Mouse (Mus musculus) E14TG2a.4 (cell line): ENCODE data around the gene Zfp454.
A peak's percentile ranks its signal among the peaks of the same experiment; 100 is the strongest.

ENCODE experiments used
- H3K27me3 ChIP-seq: 2 replicates; pipeline ENCODE4 v1.6.1; 2014; ENCODE audit warnings: low read length, control low read depth; ENCODE audit not compliant: insufficient read depth
- H3K36me3 ChIP-seq: 2 replicates; pipeline ENCODE4 v1.6.1; 2014; ENCODE audit warnings: low read length, control low read depth; ENCODE audit not compliant: insufficient read depth
- H3K4me1 ChIP-seq: replicated peaks from 2 replicates; pipeline ENCODE4 v1.6.1; 2014; ENCODE audit warnings: low read depth, low read length, control low read depth
- H3K4me3 ChIP-seq: replicated peaks from 2 replicates; pipeline ENCODE4 v1.5.1; 2014; ENCODE audit warnings: mild to moderate bottlenecking, low read length
- H3K9me3 ChIP-seq: 2 replicates; pipeline ENCODE4 v1.6.1; 2014; ENCODE audit warnings: low read length, control low read depth
- CTCF ChIP-seq: conservative IDR thresholded peaks from 2 replicates; pipeline ENCODE4 v1.5.1; 2014; ENCODE audit warnings: low read length
- NANOG ChIP-seq: IDR thresholded peaks from 2 replicates; pipeline ENCODE4 v1.6.1; 2014; ENCODE audit warnings: borderline replicate concordance, low read length, mixed read lengths
- POU5F1 ChIP-seq: IDR thresholded peaks from 2 replicates; pipeline ENCODE4 v1.6.1; 2014; ENCODE audit warnings: low read length, borderline replicate concordance

Gene Zfp454

DNA sequence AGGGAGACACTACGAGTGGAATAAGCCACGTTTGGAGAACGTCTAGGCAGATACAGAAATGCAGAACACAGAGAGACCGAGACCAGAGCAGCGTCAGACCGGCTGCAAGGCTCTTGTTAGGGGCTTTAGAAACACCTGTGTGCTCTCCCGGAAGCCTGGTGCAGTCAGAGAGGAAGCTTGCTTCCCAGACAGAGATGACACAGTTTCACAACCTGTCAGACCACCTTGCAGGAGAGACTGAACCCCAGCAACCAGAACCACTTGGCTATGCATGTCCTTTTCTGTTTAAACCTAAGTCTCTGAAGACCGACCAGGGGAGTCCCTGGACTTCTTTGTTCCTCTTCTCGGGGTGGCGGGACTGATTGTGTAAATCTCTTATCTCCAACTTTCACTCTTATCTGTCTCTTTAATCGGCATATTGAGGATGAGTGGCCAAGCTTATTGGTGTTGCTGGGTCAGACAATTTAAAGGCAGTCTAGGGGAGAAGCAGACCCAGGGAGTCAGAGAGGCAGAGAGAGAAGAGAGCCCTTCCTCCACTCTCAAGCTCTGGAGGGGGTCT lies 37.2 kb downstream of the Zfp454 start, which contains the start of gene Grm6:
Grm6 (plus strand) TSS at position 509 of the 559 bp plus-strand sequence.
- peaks cover 85% of the 10 kb centered on the region for H3K27me3 ChIP-seq
- no peaks in the 10 kb centered on the region for H3K36me3 ChIP-seq
- 0 out of 2 replicates have a peak, but pooled peaks cover 8% of the 10 kb centered on the region for H3K9me3 ChIP-seq
- H3K4me3 ChIP-seq, result peak within 1 kb of the TSS; percentile 79
- TF ChIP-seq CTCF, result no peak
- no peak for TF ChIP-seq POU5F1
- no peak for TF ChIP-seq NANOG
- peaks cover 51% of the 10 kb centered on the region for H3K4me1 ChIP-seq

GRCm38 (mm10) chr11:50849310-50849709 lies 38.1 kb downstream of the Zfp454 start:
- H3K4me1 ChIP-seq, result peaks cover 51% of the 10 kb centered on the region
- H3K27me3 ChIP-seq, result peaks cover 89% of the 10 kb centered on the region
- 0 out of 2 replicates have a peak, but pooled peaks cover 8% of the 10 kb centered on the region for H3K9me3 ChIP-seq
- no peaks in the 10 kb centered on the region for H3K36me3 ChIP-seq
- H3K4me3 ChIP-seq, result peak overlapping the region; percentile 11; the same call in 1 of the 2 replicates
- TF ChIP-seq POU5F1 (no peak), CTCF (no peak), NANOG (no peak)

- Histone ChIP-seq H3K4me3 (no peak overlapping the region), H3K9me3 (0 out of 2 replicates have a peak, but pooled peaks cover 8% of the 10 kb centered on the region), H3K4me1 (peaks cover 44% of the 10 kb centered on the region), H3K27me3 (peaks cover 85% of the 10 kb centered on the region), H3K36me3 (no peaks in the 10 kb centered on the region)
- TF ChIP-seq CTCF (no peak), POU5F1 (no peak), NANOG (no peak)
Measured at GRCm38 (mm10) chr11:50848520-50849137, 38.8 kb downstream of the Zfp454 start.

DNA sequence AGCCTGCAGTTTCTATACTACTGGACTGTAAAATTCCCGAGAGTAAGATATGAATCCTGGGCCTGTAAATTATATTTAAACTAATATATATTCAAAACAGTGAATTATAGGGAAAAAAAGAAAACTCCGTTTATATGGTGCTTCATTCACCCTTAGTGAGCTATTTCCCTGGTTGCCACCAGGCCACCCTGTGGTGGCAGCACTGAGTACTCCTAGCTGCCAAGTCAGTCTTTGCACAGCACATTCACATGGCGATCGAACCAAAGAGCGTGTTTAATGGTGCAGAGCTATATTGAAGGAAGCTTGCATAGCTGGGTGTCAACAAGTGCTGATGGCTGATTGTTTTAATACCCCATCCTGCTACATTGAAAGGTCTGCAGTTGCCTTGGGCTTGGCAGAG lies 40.4 kb downstream of the Zfp454 start:
- Histone ChIP-seq H3K27me3 (peaks cover 74% of the 10 kb centered on the region), H3K36me3 (no peaks in the 10 kb centered on the region), H3K9me3 (0 out of 2 replicates have a peak, but pooled peaks cover 6% of the 10 kb centered on the region), H3K4me3 (no peak overlapping the region), H3K4me1 (peaks cover 30% of the 10 kb centered on the region)
- TF ChIP-seq NANOG, result no peak
- peak; percentile 53 for TF ChIP-seq CTCF
- TF ChIP-seq POU5F1, result no peak

GRCm38 (mm10) chr11:50845951-50846350 lies 41.5 kb downstream of the Zfp454 start:
- TF ChIP-seq NANOG, result no peak
- TF ChIP-seq CTCF, result no peak
- no peak for TF ChIP-seq POU5F1
- H3K27me3 ChIP-seq, result peaks cover 64% of the 10 kb centered on the region
- no peaks in the 10 kb centered on the region for H3K36me3 ChIP-seq
- no peak overlapping the region for H3K4me3 ChIP-seq
- peaks cover 29% of the 10 kb centered on the region for H3K4me1 ChIP-seq
- H3K9me3 ChIP-seq, result 0 out of 2 replicates have a peak, but pooled peaks cover 6% of the 10 kb centered on the region

GRCm38 (mm10) chr11:50841023-50841735 lies 46.3 kb downstream of the Zfp454 start, which contains the start of gene Zfp879:
Zfp879 (minus strand) TSS chr11:50841552.
- Histone ChIP-seq H3K4me3 (peak within 1 kb of the TSS; percentile 72), H3K36me3 (no peaks in the 10 kb centered on the region), H3K9me3 (no peaks in the 10 kb centered on the region), H3K27me3 (peaks cover 34% of the 10 kb centered on the region), H3K4me1 (peaks cover 10% of the 10 kb centered on the region)
- no peak for TF ChIP-seq NANOG
- no peak for TF ChIP-seq POU5F1
- no peak for TF ChIP-seq CTCF

DNA sequence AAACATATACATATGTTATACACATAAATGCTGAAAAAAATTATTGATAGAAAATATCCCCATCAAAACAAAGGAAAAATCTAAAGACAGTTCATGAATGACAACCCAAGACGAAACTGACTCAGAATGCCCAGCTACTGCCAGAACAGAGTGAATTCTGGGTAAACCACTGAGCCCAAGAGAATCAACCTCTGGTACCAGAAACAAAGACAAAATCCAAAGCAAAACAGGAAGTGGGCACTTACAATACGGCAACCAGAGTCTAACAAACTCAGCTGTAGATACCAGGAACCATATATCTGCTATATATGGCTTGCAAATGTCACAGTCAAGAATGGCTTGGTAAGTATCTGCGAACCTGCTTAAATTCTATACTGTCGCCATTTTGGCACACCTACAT lies 51.7 kb downstream of the Zfp454 start:
- H3K9me3 ChIP-seq, result no peaks in the 10 kb centered on the region
- H3K4me3 ChIP-seq, result no peak overlapping the region
- peaks cover 13% of the 10 kb centered on the region for H3K27me3 ChIP-seq
- TF ChIP-seq NANOG (no peak), CTCF (no peak), POU5F1 (no peak)
- H3K36me3 ChIP-seq, result no peaks in the 10 kb centered on the region
- H3K4me1 ChIP-seq, result peaks cover 4% of the 10 kb centered on the region
